Mouse (Mus musculus) testis, postnatal 14 days (tissue): ENCODE data around the gene Lpin2.

Source experiments
- DNase-seq: peaks from one replicate; pipeline ENCODE4 v3.0.0; 2021; ENCODE audit warnings: low spot score

Lpin2 gene

DNA sequence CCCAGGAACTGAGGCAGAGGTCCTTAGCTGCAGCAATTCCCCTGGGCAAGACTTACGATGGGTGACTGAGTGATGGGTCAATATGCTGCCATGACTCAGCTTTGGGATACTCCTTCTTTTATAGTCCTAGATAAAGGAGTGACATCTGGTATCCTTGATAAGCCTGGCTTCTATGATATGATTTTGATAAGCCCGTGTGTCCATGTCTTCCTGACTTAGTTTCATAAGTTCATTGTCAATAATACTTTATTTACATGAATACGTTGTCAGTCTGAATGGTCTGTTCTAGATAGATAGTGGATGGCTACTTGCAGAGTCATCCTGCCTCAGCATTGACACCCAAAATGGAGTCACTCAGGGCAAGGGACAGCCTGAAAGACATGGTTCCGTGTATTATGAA, 11.2 kb upstream of the Lpin2 start:
- no peak for DNase-seq

DNA sequence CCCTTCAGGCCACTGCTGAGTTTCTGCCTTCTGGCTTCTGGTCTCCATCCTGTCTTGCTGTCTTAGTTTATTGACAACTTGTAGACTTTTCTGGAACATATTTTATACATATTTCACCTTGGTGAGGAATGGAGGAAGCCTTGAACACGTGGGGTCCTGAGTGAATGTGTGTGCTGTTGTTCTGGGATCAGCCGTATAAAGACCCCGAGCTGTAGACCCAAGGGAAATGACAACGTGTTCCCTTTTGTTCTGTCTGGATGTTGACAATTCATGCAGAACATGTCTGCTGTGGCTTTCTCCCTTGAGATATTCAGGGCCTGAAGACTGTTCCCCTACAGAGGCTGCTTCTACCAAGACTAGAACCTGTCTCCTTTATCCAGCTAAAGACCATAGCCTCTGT, 5.0 kb upstream of the Lpin2 start:
- no peak for DNase-seq

DNA sequence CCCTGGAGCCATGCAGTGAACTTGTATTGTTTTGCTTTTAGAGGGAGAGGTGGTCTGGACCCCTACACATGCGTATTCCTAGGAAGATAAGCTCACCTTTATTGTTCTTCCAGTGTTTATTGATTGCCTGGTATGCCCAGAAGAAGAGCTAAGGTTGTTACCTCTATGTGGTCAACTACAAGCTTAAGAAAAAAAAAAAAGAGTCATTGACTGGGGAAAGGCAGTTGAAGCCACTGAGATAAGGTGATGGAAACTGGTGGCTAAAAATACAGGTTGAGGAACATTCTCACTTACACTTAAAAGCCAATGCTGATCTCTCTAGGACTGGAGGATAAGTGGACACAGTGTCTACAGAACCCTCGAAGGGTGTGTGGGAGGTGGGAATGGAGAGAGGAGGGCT, 4.4 kb upstream of the Lpin2 start:
- DNase-seq, result no peak

DNA sequence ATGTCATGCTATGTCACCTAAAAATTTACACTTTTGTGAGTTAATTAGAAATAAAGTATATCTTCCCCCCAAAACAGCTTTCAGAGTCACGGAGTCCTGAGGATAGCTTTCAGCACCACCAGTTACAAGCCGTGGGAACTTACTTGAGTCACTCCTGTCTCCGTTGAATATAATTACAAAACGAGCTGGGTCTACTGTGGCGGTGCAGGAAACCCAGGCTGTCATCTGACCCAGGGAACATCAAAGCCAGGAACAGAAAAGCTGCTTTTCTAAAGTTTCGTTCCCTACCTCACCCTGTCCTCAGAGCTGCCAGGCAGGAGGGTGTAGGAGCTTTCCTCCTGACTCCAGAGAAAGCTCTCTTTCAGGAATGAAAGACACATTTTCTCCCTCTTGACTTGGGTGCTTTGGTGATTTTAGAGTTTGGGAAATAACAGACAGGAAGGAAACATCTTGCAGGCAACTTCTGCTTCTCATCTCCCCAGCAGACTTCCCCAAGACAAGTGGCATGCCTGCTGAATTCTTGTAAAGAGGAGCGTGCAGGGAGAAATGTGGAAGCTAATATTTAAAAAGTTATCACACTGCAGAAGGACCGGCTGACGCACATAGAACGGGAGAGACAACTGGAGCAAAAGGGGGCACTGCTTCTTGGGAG, 3.7 kb upstream of the Lpin2 start:
- no peak for DNase-seq

DNA sequence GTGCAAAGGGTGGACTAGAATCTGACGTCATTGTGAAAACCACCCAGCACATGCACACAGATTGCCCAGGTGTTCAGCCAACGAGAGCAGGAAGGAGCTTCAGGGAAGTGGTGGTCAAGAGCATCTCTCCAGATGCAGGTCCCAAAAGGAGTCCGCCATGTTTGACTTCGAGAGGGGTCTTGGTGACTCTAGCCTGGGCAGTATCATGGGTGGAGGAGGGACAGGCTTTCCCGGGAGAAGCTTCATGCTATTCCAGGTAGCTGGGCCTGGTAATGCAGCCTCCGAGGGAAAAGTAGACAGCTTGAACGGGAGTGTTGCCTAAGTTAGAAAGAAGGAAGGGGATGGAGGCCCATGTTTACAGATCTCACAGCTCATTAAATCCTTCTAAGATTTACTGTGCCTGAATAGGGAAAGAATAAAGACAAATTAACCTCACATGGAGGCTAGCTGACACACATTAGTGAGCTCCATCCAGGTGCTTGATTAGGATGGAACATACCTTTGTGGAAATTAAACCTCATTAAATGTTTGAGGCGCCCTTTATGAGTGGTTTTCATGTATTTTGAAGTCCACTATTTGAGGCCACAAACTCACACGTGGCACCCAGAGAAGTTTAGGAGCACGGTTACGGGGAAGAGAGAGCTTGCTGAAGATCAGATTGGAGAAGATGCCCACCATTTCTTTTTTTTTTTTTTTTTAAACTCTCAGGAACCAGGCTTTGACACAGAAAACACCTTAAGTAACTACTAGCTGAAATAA, 2.6 kb upstream of the Lpin2 start:
- DNase-seq, result no peak

DNA sequence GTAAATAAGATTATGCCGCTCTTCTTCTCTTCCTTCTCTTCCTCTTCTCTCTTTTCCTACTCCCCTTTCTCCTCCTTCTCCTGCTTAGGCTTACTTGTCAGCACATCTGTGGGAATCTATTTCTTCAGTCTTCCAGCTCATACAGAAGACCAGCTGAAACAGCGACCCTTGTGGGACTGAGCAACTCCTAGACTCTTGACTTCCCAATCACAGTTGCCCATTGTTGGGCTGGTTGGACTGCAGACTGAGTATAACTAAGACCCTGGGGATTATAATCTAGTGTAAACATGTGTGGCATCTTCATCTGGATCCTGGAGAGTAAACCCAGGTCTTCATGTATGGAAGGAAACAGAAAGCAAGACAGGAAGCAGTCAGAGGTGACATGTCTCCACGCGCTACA, 1.8 kb upstream of the Lpin2 start:
- DNase-seq, result no peak

DNA sequence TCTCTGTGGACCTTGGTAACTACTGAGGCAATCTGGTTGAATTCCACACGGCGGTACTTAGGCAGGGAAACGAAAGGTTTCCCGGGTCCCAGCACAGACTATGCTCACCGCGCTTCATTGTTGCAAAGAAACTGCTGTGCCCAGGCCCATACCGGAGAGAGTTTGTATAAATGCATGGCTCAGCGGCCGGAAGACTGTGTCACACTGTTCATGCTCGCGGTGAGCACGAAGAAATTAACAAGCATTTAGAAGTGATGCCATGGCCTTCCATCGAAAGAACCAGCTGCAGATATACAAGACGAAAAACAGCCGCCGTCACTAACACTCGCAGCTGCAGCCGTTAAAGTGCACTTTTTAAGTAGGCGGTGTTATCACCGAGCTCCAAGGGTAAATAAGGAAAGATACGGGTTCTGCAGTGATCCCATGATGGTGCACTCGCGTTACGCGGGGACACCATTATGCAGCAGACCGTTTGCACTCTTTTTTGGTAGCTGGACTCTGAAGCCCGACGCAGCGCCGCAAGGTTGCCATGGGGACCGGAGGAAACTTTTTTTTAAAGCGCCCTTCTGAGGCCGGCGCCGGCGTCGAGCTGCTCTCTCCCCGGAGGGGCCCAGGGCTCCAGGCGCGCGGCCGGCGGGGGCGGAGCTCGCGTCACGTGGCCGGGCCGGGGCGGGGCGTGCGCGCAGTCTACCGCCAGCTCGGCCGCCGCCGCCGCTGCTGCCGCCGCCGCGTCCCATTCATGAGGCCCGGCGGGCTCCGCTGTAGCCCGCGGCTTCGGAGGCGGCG, 704 bp downstream of the Lpin2 start:
- DNase-seq, result peak; percentile 92

DNA sequence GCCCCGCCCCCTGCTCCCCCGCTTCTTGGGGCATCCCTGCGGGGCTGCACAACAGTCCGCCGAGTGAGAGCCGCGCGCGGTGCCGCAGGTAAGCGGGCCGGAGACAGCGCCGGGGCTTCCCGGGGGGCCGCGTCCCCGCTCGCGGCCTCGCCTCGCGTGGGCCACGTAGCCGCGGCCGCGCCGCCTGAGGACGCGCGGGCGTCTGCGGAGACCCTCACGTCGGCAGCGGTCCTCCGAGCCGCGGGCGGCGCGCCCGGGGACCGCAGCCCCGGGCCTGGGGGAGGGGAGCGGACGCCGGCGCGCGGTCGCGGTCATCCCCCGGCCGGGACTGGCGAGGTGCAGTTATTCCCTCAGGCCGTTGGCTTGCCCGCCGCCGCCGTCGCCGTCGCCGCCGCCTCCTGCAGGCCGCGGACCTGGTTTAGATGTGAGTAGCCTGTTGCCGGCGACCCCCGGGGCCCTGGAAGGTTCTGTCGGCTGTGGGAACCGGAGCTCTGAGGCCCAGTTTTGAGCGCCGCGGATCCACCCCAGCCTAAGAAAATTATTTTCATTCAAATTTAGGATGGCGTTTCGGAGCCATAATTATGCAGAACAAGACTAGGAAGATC, 1.4 kb downstream of the Lpin2 start:
- DNase-seq, result peak; percentile 49

DNA sequence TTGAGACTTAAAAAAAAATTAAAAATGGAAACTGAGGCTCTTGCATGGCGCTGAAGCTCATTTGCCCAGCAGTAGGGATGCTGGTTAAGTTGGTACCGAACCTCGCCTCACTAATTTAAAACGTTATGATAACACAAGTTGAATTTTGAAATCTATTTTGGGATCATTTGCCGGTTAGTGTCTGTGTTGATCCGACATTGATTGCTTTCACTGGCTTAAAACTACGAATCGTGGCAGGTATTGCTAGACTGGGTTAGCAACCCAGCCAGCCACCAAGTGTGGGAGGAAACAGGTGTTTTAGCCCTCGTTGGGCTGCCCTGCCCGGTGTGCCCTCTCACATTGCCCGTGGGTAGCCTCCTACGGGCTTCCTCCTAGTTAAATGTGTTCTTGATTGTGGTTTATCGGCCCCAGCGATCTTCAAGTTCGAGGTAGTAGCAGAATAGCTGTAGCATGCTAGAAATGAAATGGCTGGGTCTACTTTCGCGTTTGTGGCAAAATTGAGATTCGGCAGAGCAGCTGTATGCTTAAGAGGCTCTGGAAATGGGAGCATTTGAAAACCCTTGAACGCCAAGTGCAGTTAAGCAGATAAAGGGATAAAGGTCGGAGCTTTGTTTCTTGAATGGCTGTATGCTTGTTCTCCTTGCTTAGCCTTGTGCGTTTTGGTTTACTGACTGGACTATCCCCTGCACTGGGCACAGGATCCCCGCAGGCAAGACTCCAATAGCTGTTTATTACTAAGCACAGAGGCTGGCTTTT, 2.2 kb downstream of the Lpin2 start:
- DNase-seq, result no peak

DNA sequence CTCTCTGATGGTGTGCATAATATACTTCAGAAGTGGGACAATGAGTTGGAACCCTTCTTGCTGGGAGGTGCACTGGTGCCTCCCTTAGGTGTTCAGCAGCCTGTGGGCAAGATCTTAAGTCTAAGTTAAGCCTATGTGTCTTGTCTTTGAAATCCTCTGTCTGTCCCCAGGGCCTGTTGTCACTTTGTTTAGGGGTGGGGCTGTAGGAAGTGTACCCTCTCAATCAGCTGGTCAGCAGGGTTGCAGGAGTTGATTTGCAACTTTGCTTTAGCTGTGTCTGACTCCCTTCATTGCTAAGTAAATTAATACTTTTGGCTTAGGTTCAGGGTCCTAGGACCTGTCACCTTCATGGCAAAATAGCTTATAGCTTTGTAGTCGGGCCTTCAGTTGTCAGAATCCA, 3.0 kb downstream of the Lpin2 start:
- DNase-seq, result no peak

DNA sequence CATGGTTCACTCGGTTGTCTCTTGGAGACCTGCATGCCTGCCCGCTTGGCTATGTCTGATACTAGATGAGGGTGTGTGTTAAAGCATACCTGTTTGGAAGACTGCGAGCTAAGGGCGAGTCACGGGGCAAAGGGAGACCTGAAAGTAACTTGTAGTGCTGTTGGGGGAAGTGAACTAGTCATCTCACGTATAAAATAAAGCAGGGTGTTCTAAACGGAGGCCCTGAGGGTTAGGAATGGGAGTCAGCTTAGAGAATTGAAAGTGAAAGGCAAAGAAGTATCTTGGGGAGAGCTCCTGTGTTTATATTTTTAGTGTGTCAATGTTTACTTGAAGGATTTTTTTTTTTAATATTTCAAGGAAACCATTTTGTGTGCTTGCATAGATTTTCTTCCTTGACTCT, 8.2 kb downstream of the Lpin2 start:
- DNase-seq, result no peak

DNA sequence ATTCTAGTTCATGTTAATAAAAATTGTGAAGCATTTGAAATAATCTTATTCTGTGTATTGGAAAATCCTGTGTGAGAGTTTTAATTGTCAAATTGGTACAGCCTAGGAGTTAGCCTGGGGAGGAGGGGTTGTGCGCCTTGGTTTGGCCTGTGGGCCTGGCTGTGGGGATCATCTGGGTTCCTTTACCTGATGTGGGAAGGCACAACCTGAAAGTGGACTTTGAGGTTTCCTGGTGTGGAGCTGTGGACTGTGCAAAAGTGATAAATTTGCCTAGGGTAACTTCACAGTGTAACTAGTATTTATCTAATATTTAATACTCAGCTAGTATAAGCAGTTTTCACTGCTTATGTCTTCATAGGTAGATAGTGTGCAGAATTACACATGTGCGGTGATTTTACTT, 8.7 kb downstream of the Lpin2 start:
- no peak for DNase-seq

DNA sequence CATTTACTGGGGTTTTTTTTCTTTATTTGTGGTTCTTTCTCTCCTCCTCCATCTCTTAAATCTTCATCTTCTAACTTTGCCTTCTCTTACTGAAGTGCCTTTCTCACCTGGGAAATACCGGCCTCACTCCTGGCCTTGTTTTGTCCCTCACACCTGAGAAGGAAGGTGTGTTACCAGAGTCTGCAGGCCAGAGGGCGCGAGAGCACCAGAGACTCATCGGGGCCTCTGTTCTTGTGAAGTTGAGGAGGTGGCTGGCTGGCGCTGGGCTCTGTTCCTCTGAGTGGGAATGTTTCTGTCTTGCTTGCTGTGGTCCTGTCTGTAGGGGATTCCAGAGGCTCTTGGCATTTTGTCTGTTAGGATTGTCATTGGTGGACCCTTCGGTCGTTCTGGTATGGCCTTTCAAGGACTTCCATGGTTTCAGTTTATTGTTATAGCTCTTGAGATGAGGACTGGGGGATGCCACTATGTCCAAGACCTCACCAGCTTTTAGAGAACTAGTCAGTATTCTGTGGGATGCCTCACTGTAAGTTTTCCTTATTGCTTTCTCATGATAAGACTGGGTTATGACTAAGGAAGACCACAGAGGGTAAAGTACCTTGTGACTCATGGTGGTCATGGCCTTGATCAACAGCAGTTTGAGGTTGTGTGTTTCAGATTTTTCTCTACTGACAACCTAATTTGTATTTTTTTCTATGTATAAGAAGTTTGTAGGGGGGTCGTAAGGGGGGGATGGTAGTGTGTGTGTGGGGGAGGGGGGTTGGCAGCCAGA, 9.5 kb downstream of the Lpin2 start:
- DNase-seq, result no peak

DNA sequence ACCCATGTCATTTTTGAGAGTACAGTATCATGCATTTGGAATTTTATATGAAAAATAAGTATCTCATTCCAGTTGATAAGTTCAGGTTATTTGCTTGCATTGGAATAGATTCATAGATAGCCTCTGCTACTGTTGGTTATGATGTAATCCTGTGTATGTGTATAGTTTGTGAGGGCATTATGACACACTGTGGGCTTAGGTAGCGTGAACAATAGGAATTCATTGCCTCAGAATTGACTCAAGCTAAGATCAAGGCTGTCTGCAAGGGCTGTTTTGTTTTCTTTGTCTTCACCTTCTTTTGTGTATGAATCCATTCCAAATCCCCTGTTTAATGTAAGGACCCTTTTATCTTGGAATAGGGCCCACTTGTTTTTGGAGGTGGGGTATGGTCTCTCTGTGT, 10.7 kb downstream of the Lpin2 start:
- no peak for DNase-seq

DNA sequence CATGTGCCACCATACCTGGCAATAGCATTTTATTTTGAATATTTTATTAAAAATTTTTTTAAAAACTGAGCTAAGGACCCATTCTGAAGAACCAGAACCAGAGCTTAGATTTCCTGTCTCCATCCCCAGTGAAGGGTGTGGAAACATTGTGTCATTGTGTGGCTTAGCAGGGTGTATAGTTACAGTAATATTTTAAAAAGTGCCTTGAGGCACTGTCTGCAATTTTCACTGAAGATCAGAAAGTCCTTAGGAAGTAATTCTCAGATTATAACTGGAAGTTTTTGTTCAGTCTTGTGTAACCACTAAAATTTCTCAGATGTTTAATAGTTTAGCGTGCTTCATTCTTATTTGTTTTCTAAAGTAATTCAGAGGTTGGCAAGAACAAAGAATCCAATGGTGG, 11.1 kb downstream of the Lpin2 start:
- no peak for DNase-seq

DNA sequence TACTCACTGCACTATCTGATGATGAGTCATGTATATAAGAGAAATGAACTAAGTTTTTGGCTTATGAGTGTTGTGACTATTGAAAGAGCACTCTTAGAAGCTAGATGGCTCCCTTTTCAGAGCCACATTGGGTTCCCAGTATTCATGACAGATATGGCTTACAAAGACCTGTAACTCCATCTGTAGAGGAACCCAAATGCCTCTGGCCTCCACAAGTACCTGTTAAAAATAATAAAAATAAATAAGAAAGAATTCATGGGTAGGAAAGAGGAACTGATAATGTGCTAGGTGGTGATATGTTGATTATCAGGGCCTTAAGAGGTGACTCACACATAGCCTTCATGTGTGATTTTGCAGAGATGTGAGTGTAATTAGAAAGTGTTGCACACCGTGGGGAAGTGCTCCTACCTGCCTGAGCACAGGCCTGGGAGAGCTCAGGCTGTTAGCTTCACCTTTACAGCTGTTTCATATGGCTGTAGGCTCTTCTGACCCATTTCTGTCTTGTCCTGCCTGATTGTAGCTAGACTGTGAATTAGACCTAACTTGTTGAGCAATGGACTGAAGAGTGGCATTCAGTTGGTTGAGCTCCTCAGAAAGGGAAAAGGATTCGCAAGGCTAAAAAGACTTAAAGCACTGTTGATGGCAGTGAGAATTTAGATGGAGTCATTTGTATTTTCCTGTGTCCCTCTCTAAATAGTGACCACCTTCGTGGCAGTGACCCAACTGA, 12.7 kb downstream of the Lpin2 start:
- DNase-seq, result no peak

DNA sequence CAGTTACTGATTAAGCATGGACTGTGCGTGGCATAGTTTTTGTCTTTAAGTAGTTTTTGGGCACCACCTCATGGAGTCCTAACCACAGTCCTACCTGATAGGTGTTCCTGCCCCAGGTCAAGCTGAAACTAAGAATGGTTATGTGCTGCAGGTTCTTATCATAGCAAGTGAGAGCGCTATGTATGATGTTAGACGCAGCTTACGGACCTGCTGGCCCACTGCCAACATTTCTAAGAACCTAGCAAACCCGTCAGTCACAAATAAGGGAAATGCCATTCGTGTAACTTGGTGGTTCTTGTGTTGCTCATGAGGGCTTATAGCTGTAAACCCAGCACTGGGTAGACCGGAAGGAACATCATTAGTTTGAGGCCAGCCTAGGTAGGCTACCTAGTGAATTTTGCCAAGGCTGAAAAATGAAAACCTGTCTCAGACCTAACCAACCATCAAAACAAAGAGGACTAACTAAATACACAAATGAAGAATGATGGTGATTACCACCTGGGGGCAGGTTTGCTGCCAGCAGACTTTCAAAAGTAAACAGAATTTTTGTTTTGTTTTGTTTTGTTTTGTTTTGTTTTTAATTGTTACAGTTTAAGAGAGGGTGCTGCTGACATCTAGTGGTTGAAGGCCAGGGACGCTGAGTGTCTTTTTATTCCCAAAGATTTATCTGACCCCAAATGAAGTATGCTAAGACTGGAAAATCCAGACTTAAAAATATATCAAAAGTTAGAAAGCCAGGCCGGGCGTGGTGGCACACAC, 13.5 kb downstream of the Lpin2 start:
- DNase-seq, result no peak

DNA sequence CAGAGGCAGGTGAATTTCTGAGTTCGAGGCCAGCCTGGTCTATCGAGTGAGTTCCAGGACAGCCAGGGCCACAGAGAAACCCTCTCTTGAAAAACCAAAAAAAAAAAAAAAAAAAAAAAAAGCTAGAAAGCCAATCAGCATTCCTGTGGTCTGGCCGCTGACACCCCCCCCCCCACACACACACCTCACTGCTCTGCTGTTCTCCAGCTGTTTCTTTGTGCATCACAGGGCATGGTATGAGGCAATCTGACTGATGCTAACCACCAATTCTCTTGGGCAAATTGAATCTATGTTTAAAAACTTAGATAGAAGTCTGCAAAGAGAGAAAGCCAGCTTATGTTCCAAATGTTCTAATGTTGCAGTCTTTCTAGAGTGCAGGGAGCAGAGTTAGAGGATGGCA, 14.1 kb downstream of the Lpin2 start:
- DNase-seq, result no peak

DNA sequence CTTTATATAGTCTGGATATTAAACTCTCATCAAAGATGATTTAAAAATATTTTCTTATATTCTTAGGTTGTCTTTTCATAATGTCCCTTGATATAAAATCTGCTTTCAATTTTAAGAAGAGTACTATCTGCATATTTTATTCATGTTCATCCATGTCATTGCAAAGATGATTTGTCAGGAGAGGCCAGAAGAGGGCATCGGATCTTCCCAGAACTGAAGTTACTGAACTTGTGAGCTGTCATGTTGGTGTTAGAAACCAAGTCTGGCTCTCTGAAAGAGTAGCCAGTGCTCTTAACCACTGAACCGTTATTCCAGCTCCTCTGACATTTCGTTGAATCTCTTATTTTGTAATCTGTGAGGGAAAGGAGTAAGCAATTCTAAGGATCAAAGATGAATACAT, 17.0 kb downstream of the Lpin2 start:
- no peak for DNase-seq

DNA sequence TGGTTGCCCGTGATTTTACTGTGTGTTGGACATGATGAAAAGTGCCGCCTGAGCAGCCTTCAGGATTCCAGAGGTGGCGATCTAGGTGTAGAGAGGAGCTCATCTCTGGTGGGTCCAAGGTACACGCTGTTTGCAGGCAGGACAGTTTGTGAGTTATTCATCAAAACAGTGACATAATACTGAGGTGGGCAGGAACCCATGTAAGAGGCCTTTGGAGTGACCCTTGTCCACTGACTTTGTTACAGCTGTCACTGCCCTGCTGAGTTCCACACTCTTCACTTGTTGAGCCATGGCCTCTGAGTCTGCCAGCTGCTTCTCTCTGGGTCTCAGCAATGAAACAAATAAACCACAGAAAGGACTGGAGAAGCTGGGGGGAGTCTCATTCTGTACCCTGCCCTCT, 19.8 kb downstream of the Lpin2 start:
- no peak for DNase-seq
